In genomic region chr15:103005308-103005707, GRCm38 (mm10) we compare ENCODE assay signal across 17 mouse cellular contexts. TPM values are rescaled to one million over a fixed set of nuclear protein-coding genes. Genes with fewer than 3 reads are reported as not detected.
DNase-seq lines count a peak whose midpoint lies in the region; ATAC-seq and TF ChIP-seq lines count a peak whose summit lies in the region.
"Had no signal": no experiment of that assay in that cellular context is flagged by ENCODE, and none has a peak within 500 bp of the region (broad histone marks: within the 10 kb centered on the region; RNA-seq: fewer than 3 reads in every experiment).

No protein-coding gene starts in this region.

- WGBS in intestine, postnatal 0 days = 2% methylated on average over 17 of the region's 17 CpGs
- WGBS in neural tube, embryonic 13.5 days = 2% methylated on average over 17 of the region's 17 CpGs

- H3K36me3 ChIP-seq in intestine, postnatal 0 days (ENCODE audit: control insufficient read depth, insufficient read depth) = no peaks in the 10 kb centered on the region
- no peaks in the 10 kb centered on the region for H3K36me3 ChIP-seq in neural tube, embryonic 13.5 days
- H3K36me3 ChIP-seq: forebrain, embryonic 10.5 days; hindbrain, embryonic 10.5 days had no signal

- TF ChIP-seq CTCF in intestine, postnatal 0 days (IDR thresholded peaks at IDR 0.05; ENCODE audit: low read depth) = no peak
- TF ChIP-seq CTCF in left cerebral cortex, adult 2 months (IDR thresholded peaks at IDR 0.05) = no peak

- peaks cover 99% of the 10 kb centered on the region for H3K27me3 ChIP-seq in intestine, postnatal 0 days (replicated peaks; ENCODE audit: control insufficient read depth, insufficient read depth, low read length)
- no peaks in the 10 kb centered on the region for H3K27me3 ChIP-seq in neural tube, embryonic 13.5 days

- no peaks in the 10 kb centered on the region for H3K9me3 ChIP-seq in intestine, postnatal 0 days (ENCODE audit: control insufficient read depth)
- H3K9me3 ChIP-seq in neural tube, embryonic 13.5 days = no peaks in the 10 kb centered on the region
- H3K9me3 ChIP-seq: forebrain, embryonic 10.5 days; hindbrain, embryonic 10.5 days had no signal

- no peak overlapping the region for H3K27ac ChIP-seq in intestine, postnatal 0 days (ENCODE audit: low read depth, low read length)
- H3K27ac ChIP-seq in neural tube, embryonic 13.5 days (replicated peaks) = peak overlapping the region; percentile 96
- no peak overlapping the region for H3K27ac ChIP-seq in left cerebral cortex, adult 2 months
- H3K27ac ChIP-seq: forebrain, embryonic 10.5 days; hindbrain, embryonic 10.5 days had no signal

- no peak overlapping the region for H3K9ac ChIP-seq in intestine, postnatal 0 days (ENCODE audit: low read depth, low read length)
- H3K9ac ChIP-seq in neural tube, embryonic 13.5 days = peak overlapping the region; percentile 99

- no peak overlapping the region for H3K4me3 ChIP-seq in intestine, postnatal 0 days (ENCODE audit: low read depth, low read length)
- H3K4me3 ChIP-seq in neural tube, embryonic 13.5 days = peak overlapping the region; percentile 38
- H3K4me3 ChIP-seq in left cerebral cortex, adult 2 months = no peak overlapping the region
- H3K4me3 ChIP-seq: forebrain, embryonic 10.5 days; hindbrain, embryonic 10.5 days had no signal

- 0 out of 2 replicates have a peak, but pooled peaks cover 2% of the 10 kb centered on the region for H3K4me1 ChIP-seq in intestine, postnatal 0 days (replicated peaks; ENCODE audit: control insufficient read depth, insufficient read depth, low read length)
- H3K4me1 ChIP-seq in neural tube, embryonic 13.5 days (replicated peaks) = peaks cover 99% of the 10 kb centered on the region
- H3K4me1 ChIP-seq: hindbrain, embryonic 10.5 days had no signal

- intact Hi-C loops in heart, postnatal 36 days (cut with DNase I) = no loop called here
- intact Hi-C loops in left cerebral cortex, adult 2 months (cut with DNase I) = no loop called here

- H3K4me2 ChIP-seq in intestine, postnatal 0 days (replicated peaks; ENCODE audit: low read depth) = peak overlapping the region; percentile 44
- H3K4me2 ChIP-seq in neural tube, embryonic 13.5 days = peak overlapping the region; percentile 91

- no peak for ATAC-seq in intestine, postnatal 0 days
- ATAC-seq in neural tube, embryonic 13.5 days (ENCODE audit: low read depth) = no peak
- ATAC-seq: activated CD4-positive, CD25-positive, alpha-beta regulatory T cell, adult 4 months; midbrain, embryonic 16.5 days had no signal

- peak; percentile 51 for DNase-seq in kidney, adult 18-20 months
- no peak for DNase-seq in kidney, adult 9 months
- peak; percentile 74 for DNase-seq in adrenal gland, postnatal 10 days
- no peak for DNase-seq in heart, postnatal 36 days
- DNase-seq in spleen, postnatal 10 days (ENCODE audit: low spot score in 2 of 2) = no peak
- no peak for DNase-seq in left cerebral cortex, adult 2 months (ENCODE audit: extremely low spot score in 1 of 2, low spot score in 2 of 2)
- DNase-seq: cerebellum, postnatal 25 days; heart, adult 18-20 months; lung, adult 2 months; retina, postnatal 1 day; thymus, adult 18-20 months had no signal

RNA-seq across cellular contexts. Expression of gene Hoxc6, which starts 7.3 kb away (rescaled TPM):
- total RNA-seq in adrenal gland, postnatal 10 days (2021) = 10 to 100 TPM; 25.1 to 35.7 TPM
- 3.0 and 3.5 TPM in 2 replicates for polyA plus RNA-seq in intestine, postnatal 0 days (2015; fragmentation: Nextera tagmentation; extraction: Ambion mirVana)
- 46.8 and 51.1 TPM in 2 replicates for polyA plus RNA-seq in neural tube, embryonic 13.5 days (2015; fragmentation: Nextera tagmentation; extraction: Ambion mirVana)
- total RNA-seq in heart, postnatal 36 days (2021) = under 1 TPM in 1 of 2 experiments, not detected in 1; 0.25 TPM
- not detected for total RNA-seq in left cerebral cortex, adult 2 months (2021)
- polyA plus RNA-seq: activated CD4-positive, CD25-positive, alpha-beta regulatory T cell, adult 4 months; forebrain, embryonic 10.5 days; hindbrain, embryonic 10.5 days; midbrain, embryonic 16.5 days had no signal

RNA-seq across cellular contexts. Expression of gene Hoxc4, which starts 13.4 kb away (rescaled TPM):
- total RNA-seq in adrenal gland, postnatal 10 days (2021) = 1 to 10 TPM; 6.1 to 9.2 TPM
- 4.8 and 5.2 TPM in 2 replicates for polyA plus RNA-seq in intestine, postnatal 0 days (2015; fragmentation: Nextera tagmentation; extraction: Ambion mirVana)
- 40.2 and 49.9 TPM in 2 replicates for polyA plus RNA-seq in neural tube, embryonic 13.5 days (2015; fragmentation: Nextera tagmentation; extraction: Ambion mirVana)
- not detected for total RNA-seq in heart, postnatal 36 days (2021)
- total RNA-seq in left cerebral cortex, adult 2 months (2021) = not detected
- polyA plus RNA-seq: activated CD4-positive, CD25-positive, alpha-beta regulatory T cell, adult 4 months; forebrain, embryonic 10.5 days; midbrain, embryonic 16.5 days had no signal

RNA-seq across cellular contexts. Expression of gene Hoxc8, which starts 14.9 kb away (rescaled TPM):
- total RNA-seq in adrenal gland, postnatal 10 days (2021) = 10 to 100 TPM; 17.0 to 21.0 TPM
- polyA plus RNA-seq in intestine, postnatal 0 days (2015; fragmentation: Nextera tagmentation; extraction: Ambion mirVana) = 3.5 and 4.6 TPM in 2 replicates
- 75.8 and 85.5 TPM in 2 replicates for polyA plus RNA-seq in neural tube, embryonic 13.5 days (2015; fragmentation: Nextera tagmentation; extraction: Ambion mirVana)
- total RNA-seq in heart, postnatal 36 days (2021) = not detected
- not detected for total RNA-seq in left cerebral cortex, adult 2 months (2021)
- total RNA-seq: heart, adult 18-20 months had no signal
- polyA plus RNA-seq: forebrain, embryonic 10.5 days; hindbrain, embryonic 10.5 days; lung, adult 2 months; midbrain, embryonic 16.5 days had no signal

RNA-seq across cellular contexts. Expression of gene Hoxc9, which starts 29.1 kb away (rescaled TPM):
- total RNA-seq in adrenal gland, postnatal 10 days (2021) = 1 to 10 TPM; 2.4 to 3.2 TPM
- 0.43 and 0.58 TPM in 2 replicates for polyA plus RNA-seq in intestine, postnatal 0 days (2015; fragmentation: Nextera tagmentation; extraction: Ambion mirVana)
- 40.9 and 43.4 TPM in 2 replicates for polyA plus RNA-seq in neural tube, embryonic 13.5 days (2015; fragmentation: Nextera tagmentation; extraction: Ambion mirVana)
- not detected for total RNA-seq in heart, postnatal 36 days (2021)
- total RNA-seq in left cerebral cortex, adult 2 months (2021) = not detected
- total RNA-seq: heart, adult 18-20 months had no signal
- polyA plus RNA-seq: activated CD4-positive, CD25-positive, alpha-beta regulatory T cell, adult 4 months; forebrain, embryonic 10.5 days; hindbrain, embryonic 10.5 days; lung, adult 2 months; midbrain, embryonic 16.5 days had no signal

RNA-seq across cellular contexts. Expression of gene Hoxc5, which starts 38.1 kb away (rescaled TPM):
- 1 to 10 TPM; 5.5 to 6.9 TPM for total RNA-seq in adrenal gland, postnatal 10 days (2021)
- 3.4 and 3.9 TPM in 2 replicates for polyA plus RNA-seq in intestine, postnatal 0 days (2015; fragmentation: Nextera tagmentation; extraction: Ambion mirVana)
- 18.8 and 32.2 TPM in 2 replicates for polyA plus RNA-seq in neural tube, embryonic 13.5 days (2015; fragmentation: Nextera tagmentation; extraction: Ambion mirVana)
- not detected for total RNA-seq in heart, postnatal 36 days (2021)
- total RNA-seq in left cerebral cortex, adult 2 months (2021) = not detected
- polyA plus RNA-seq: activated CD4-positive, CD25-positive, alpha-beta regulatory T cell, adult 4 months; forebrain, embryonic 10.5 days; midbrain, embryonic 16.5 days had no signal

Comparison
In these comparisons a context has a peak if more than half of its experiments do, and no peak if none do; other contexts are left out.
1. DNase-seq: peak in kidney, adult 18-20 months (single experiment) and adrenal gland, postnatal 10 days (single experiment); none in kidney, adult 9 months (single experiment), heart, postnatal 36 days (0 of 2), spleen, postnatal 10 days (0 of 2) and left cerebral cortex, adult 2 months (0 of 2).
2. RNA of gene Hoxc6, which starts 7.3 kb away (total RNA-seq): 25.1 to 35.7 TPM in adrenal gland, postnatal 10 days; 0.25 TPM in heart, postnatal 36 days and not detected in left cerebral cortex, adult 2 months; every median in the first group is over 10 times any median in the second.
3. RNA of gene Hoxc4, which starts 13.4 kb away (total RNA-seq): 6.1 to 9.2 TPM in adrenal gland, postnatal 10 days; not detected in heart, postnatal 36 days and not detected in left cerebral cortex, adult 2 months; every median in the first group is over 4 times any median in the second.
4. RNA of gene Hoxc8, which starts 14.9 kb away (total RNA-seq): 17.0 to 21.0 TPM in adrenal gland, postnatal 10 days; not detected in heart, postnatal 36 days and not detected in left cerebral cortex, adult 2 months; every median in the first group is over 10 times any median in the second.